Mouse (Mus musculus): Measurements from ENCODE around the gene Irf4. TPM values are rescaled to one million over a fixed set of nuclear protein-coding genes. Genes with fewer than 3 reads are reported as not detected.

The Irf4 gene
- total RNA-seq, 1 experiment from 2014 or later, result 0.50 TPM

- ATAC-seq (replicated peaks; ENCODE audit: low read depth, poor library complexity, severe bottlenecking), result no peak
Observed at GRCm38 (mm10) chr13:30736721-30737120, 12.3 kb upstream of the Irf4 start.

- no peak for ATAC-seq (replicated peaks; ENCODE audit: low read depth, poor library complexity, severe bottlenecking)
Observed at GRCm38 (mm10) chr13:30737257-30737656, 11.8 kb upstream of the Irf4 start.

- peak; percentile 68 for ATAC-seq (replicated peaks; ENCODE audit: low read depth, poor library complexity, severe bottlenecking)
Observed at GRCm38 (mm10) chr13:30738310-30738840, 10.7 kb upstream of the Irf4 start.

- ATAC-seq (replicated peaks; ENCODE audit: low read depth, poor library complexity, severe bottlenecking), result no peak
Observed at GRCm38 (mm10) chr13:30741172-30741571, 7.9 kb upstream of the Irf4 start.

- ATAC-seq (replicated peaks; ENCODE audit: low read depth, poor library complexity, severe bottlenecking), result no peak
Observed at GRCm38 (mm10) chr13:30742411-30742970, 6.5 kb upstream of the Irf4 start.

GRCm38 (mm10) chr13:30745121-30745520 is 3.9 kb upstream of the Irf4 start:
- no peak for ATAC-seq (replicated peaks; ENCODE audit: low read depth, poor library complexity, severe bottlenecking)

- no peak for ATAC-seq (replicated peaks; ENCODE audit: low read depth, poor library complexity, severe bottlenecking)
Observed at GRCm38 (mm10) chr13:30747068-30747467, 2.0 kb upstream of the Irf4 start.

- no peak for ATAC-seq (replicated peaks; ENCODE audit: low read depth, poor library complexity, severe bottlenecking)
Observed at GRCm38 (mm10) chr13:30747504-30747903, 1.5 kb upstream of the Irf4 start.

- no peak for ATAC-seq (replicated peaks; ENCODE audit: low read depth, poor library complexity, severe bottlenecking)
Observed at GRCm38 (mm10) chr13:30748321-30748720, 705 bp upstream of the Irf4 start.

GRCm38 (mm10) chr13:30749557-30750141 is 623 bp downstream of the Irf4 start:
- ATAC-seq (replicated peaks; ENCODE audit: low read depth, poor library complexity, severe bottlenecking), result no peak

- ATAC-seq (replicated peaks; ENCODE audit: low read depth, poor library complexity, severe bottlenecking), result 0 out of 2 replicates have a peak, but pooled peaks have one; percentile 27
Observed at GRCm38 (mm10) chr13:30750461-30751303, 1.7 kb downstream of the Irf4 start.

- no peak for ATAC-seq (replicated peaks; ENCODE audit: low read depth, poor library complexity, severe bottlenecking)
Observed at GRCm38 (mm10) chr13:30751304-30751580, 2.2 kb downstream of the Irf4 start.

- no peak for ATAC-seq (replicated peaks; ENCODE audit: low read depth, poor library complexity, severe bottlenecking)
Observed at GRCm38 (mm10) chr13:30752581-30753187, 3.7 kb downstream of the Irf4 start.

GRCm38 (mm10) chr13:30753441-30753840 is 4.4 kb downstream of the Irf4 start:
- ATAC-seq (replicated peaks; ENCODE audit: low read depth, poor library complexity, severe bottlenecking), result no peak

GRCm38 (mm10) chr13:30754066-30754465 is 5.0 kb downstream of the Irf4 start:
- no peak for ATAC-seq (replicated peaks; ENCODE audit: low read depth, poor library complexity, severe bottlenecking)

GRCm38 (mm10) chr13:30754825-30755476 is 5.9 kb downstream of the Irf4 start:
- ATAC-seq (replicated peaks; ENCODE audit: low read depth, poor library complexity, severe bottlenecking), result no peak

- ATAC-seq (replicated peaks; ENCODE audit: low read depth, poor library complexity, severe bottlenecking), result no peak
Observed at GRCm38 (mm10) chr13:30755577-30755976, 6.6 kb downstream of the Irf4 start.

- no peak for ATAC-seq (replicated peaks; ENCODE audit: low read depth, poor library complexity, severe bottlenecking)
Observed at GRCm38 (mm10) chr13:30755998-30756639, 7.1 kb downstream of the Irf4 start.

GRCm38 (mm10) chr13:30757264-30757900 is 8.4 kb downstream of the Irf4 start:
- ATAC-seq (replicated peaks; ENCODE audit: low read depth, poor library complexity, severe bottlenecking), result no peak

All from common myeloid progenitor, adult 5-6 weeks (primary cell).